8 mouse cellular contexts compared by ENCODE assay signal in the genomic region with DNA sequence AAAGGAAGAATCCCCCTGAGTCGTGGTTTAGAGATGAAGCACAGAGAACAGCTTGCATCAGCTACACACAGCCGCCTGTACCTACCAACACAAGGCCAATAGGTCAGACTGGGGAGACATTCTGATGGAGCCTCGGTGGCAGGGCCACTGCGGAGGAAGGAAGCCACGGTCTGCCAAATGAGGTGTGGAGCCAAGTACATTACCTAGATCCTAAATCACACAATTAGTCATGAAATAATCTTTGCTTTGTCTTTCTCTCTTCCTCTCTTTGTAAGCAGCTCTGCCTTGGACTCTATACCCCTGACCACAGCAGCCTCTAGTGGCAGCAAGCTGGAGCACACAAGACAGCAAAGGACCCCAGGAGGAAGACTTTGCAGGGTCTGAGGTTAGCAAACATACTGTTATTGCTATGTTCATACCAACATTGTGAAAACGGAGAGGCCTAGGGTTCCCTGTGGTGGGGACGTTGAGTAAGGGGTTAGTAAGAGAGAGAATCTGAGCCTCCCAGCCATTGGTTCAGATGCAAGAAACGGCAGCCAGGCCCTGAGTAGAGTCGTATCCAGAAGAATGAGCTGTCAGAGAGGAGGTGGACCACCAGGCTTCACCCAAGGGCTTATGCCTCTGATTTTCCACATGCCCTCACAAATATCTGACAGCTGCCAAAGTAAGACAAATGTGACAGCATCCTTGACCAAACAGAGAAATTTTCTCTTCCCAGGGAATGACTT.
DNase-seq lines count a peak whose midpoint lies in the region; ATAC-seq and TF ChIP-seq lines count a peak whose summit lies in the region.

No protein-coding gene starts in this region.

- TF ChIP-seq EP300 in heart, adult 2 months (IDR thresholded peaks at IDR 0.05; ENCODE audit: insufficient read depth, low read depth, low read length): no peak

- no peaks in the 10 kb centered on the region for H3K79me2 ChIP-seq in heart, adult 2 months (replicated peaks; ENCODE audit: control insufficient read depth, insufficient read depth, low read length)

- no peak overlapping the region for H3K4me3 ChIP-seq in heart, adult 2 months
- H3K4me3 ChIP-seq in neural tube, embryonic 11.5 days (ENCODE audit: low read depth, low read length): no peak overlapping the region

- in situ Hi-C loops in Patski (cut with MboI; ENCODE audit: low pct_unique_long_range_greater_than_20kb): loop anchor here (10.0 kb wide), 1 partner anchor 771 kb away; the partner anchor contains the start of gene Neto2

- no peaks in the 10 kb centered on the region for H3K4me1 ChIP-seq in heart, adult 2 months (ENCODE audit: control insufficient read depth, insufficient read depth, low read length)
- no peaks in the 10 kb centered on the region for H3K4me1 ChIP-seq in neural tube, embryonic 11.5 days (ENCODE audit: control insufficient read depth, insufficient read depth, low read length)

- no peaks in the 10 kb centered on the region for H3K9me3 ChIP-seq in neural tube, embryonic 11.5 days (ENCODE audit: control insufficient read depth, low read length)

- DNase-seq in heart, adult 2 months: peak in 1 of 2 experiments; percentile 19
- no peak for DNase-seq in heart, postnatal 25 days (ENCODE audit: low spot score)
- no peak for DNase-seq in Patski (ENCODE audit: low read depth, low spot score)
- peak; percentile 56 for DNase-seq in embryo, embryonic 10 days (ENCODE audit: low spot score)
- DNase-seq in heart, postnatal 14 days: peak; percentile 9 to 37
- peak; percentile 31 to 46 for DNase-seq in left cerebral cortex, postnatal 10 days (ENCODE audit: extremely low spot score in 1 of 2, low spot score in 2 of 2)
- peak; percentile 65 for DNase-seq in neural tube, embryonic 11.5 days (ENCODE audit: low spot score)

- WGBS in heart, adult 2 months: 54% methylated on average over 9 of the region's 9 CpGs
- 70% methylated on average over 9 of the region's 9 CpGs for WGBS in neural tube, embryonic 11.5 days

- intact Hi-C loops in heart, adult 2 months (cut with DNase I): loop anchor here (5.0 kb wide), 1 partner anchor 779 kb away; no protein-coding TSS in a partner anchor
- intact Hi-C loops in heart, postnatal 25 days (cut with DNase I): loop anchor here (10.0 kb wide), 1 partner anchor 781 kb away; no protein-coding TSS in a partner anchor
- intact Hi-C loops in heart, postnatal 14 days (cut with DNase I): loop anchor here (5.0 to 10.0 kb wide), 2 partner anchors 106 to 781 kb away; partner anchors contain the start of gene Abcc12
- intact Hi-C loops in left cerebral cortex, postnatal 10 days (cut with DNase I): loop anchor here (10.0 kb wide), 1 partner anchor 281 kb away; no protein-coding TSS in a partner anchor

- CTCF ChIA-PET in Patski (lab: Charles Lee): interaction anchor here (0.6 to 2.5 kb wide), 14 partner anchors 9 to 780 kb away, joined by 3 to 12 read pairs (median 3); partner anchors contain the start of gene Neto2

- no peaks in the 10 kb centered on the region for H3K27me3 ChIP-seq in heart, adult 2 months (ENCODE audit: control insufficient read depth, insufficient read depth, low read length)
- H3K27me3 ChIP-seq in Patski: no peaks in the 10 kb centered on the region
- H3K27me3 ChIP-seq in neural tube, embryonic 11.5 days (ENCODE audit: control insufficient read depth, insufficient read depth, low read length): no peaks in the 10 kb centered on the region

- H3K27ac ChIP-seq in heart, adult 2 months: no peak overlapping the region
- no peak overlapping the region for H3K27ac ChIP-seq in neural tube, embryonic 11.5 days (ENCODE audit: low read depth, low read length)

- POLR2A ChIA-PET in Patski (lab: Charles Lee): no interaction called here

- ATAC-seq in Patski: peak; percentile 35
- ATAC-seq in neural tube, embryonic 11.5 days (ENCODE audit: insufficient read depth, low FRiP score, low TSS enrichment): no peak
- no peak for ATAC-seq in granulocyte monocyte progenitor cell, adult 5-6 weeks (replicated peaks; ENCODE audit: poor library complexity, severe bottlenecking)

- no peak overlapping the region for H3K4me2 ChIP-seq in neural tube, embryonic 11.5 days (ENCODE audit: low read depth)

- H3K36me3 ChIP-seq in heart, adult 2 months (ENCODE audit: control insufficient read depth, insufficient read depth, low read length): no peaks in the 10 kb centered on the region
- no peaks in the 10 kb centered on the region for H3K36me3 ChIP-seq in neural tube, embryonic 11.5 days (ENCODE audit: control insufficient read depth, insufficient read depth, low read length)

- no peak overlapping the region for H3K9ac ChIP-seq in heart, adult 2 months (ENCODE audit: low read depth, low read length)
- H3K9ac ChIP-seq in neural tube, embryonic 11.5 days (ENCODE audit: low read length): no peak overlapping the region

- peak; percentile 70 for TF ChIP-seq CTCF in heart, adult 2 months (IDR thresholded peaks at IDR 0.05)
- TF ChIP-seq CTCF in Patski (IDR thresholded peaks at IDR 0.05): peak; percentile 98

- no peak for TF ChIP-seq POLR2A in heart, adult 2 months (IDR thresholded peaks at IDR 0.05; ENCODE audit: insufficient read depth, low read depth, low read length)

Comparison
In these comparisons a context has a peak if more than half of its experiments do, and no peak if none do; other contexts are left out.
1. DNase-seq: peak in embryo, embryonic 10 days (single experiment), heart, postnatal 14 days (2 of 2), left cerebral cortex, postnatal 10 days (2 of 2) and neural tube, embryonic 11.5 days (single experiment); none in heart, postnatal 25 days (single experiment) and Patski (single experiment).